Mouse (Mus musculus): ENCODE data around the gene Dppa1. TPM values are rescaled to one million over a fixed set of nuclear protein-coding genes. Genes with fewer than 3 reads are reported as not detected.

Gene Dppa1
- polyA plus RNA-seq, 1 experiment from 2014 or later = not detected

GRCm38 (mm10) chr11:46582741-46583140 lies 46.3 kb downstream of the Dppa1 start:
- Histone ChIP-seq H3K4me3 (ENCODE audit: low read depth, low read length) (no peak overlapping the region), H3K4me1 (replicated peaks; ENCODE audit: control insufficient read depth, insufficient read depth, low read length) (no peaks in the 10 kb centered on the region), H3K9ac (ENCODE audit: low read depth, low read length) (no peak overlapping the region), H3K27ac (ENCODE audit: low read depth, low read length) (no peak overlapping the region), H3K36me3 (ENCODE audit: control insufficient read depth, insufficient read depth) (no peaks in the 10 kb centered on the region), H3K9me3 (ENCODE audit: control insufficient read depth) (no peaks in the 10 kb centered on the region), H3K4me2 (replicated peaks; ENCODE audit: low read depth) (no peak overlapping the region), H3K27me3 (replicated peaks; ENCODE audit: control insufficient read depth, insufficient read depth, low read length) (no peaks in the 10 kb centered on the region)
- TF ChIP-seq CTCF (IDR thresholded peaks at IDR 0.05; ENCODE audit: low read depth) = no peak
- ATAC-seq = no peak
- 56% methylated on average over 5 of the region's 5 CpGs for WGBS

- H3K9ac ChIP-seq (ENCODE audit: low read depth, low read length) = no peak overlapping the region
- ATAC-seq = no peak
- TF ChIP-seq CTCF (IDR thresholded peaks at IDR 0.05; ENCODE audit: low read depth) = no peak
- no peak overlapping the region for H3K4me2 ChIP-seq (replicated peaks; ENCODE audit: low read depth)
- H3K27me3 ChIP-seq (replicated peaks; ENCODE audit: control insufficient read depth, insufficient read depth, low read length) = no peaks in the 10 kb centered on the region
- no peaks in the 10 kb centered on the region for H3K4me1 ChIP-seq (replicated peaks; ENCODE audit: control insufficient read depth, insufficient read depth, low read length)
- no peaks in the 10 kb centered on the region for H3K9me3 ChIP-seq (ENCODE audit: control insufficient read depth)
- no peaks in the 10 kb centered on the region for H3K36me3 ChIP-seq (ENCODE audit: control insufficient read depth, insufficient read depth)
- 66% methylated on average over 3 of the region's 3 CpGs for WGBS
- H3K27ac ChIP-seq (ENCODE audit: low read depth, low read length) = no peak overlapping the region
- H3K4me3 ChIP-seq (ENCODE audit: low read depth, low read length) = no peak overlapping the region
These were observed 48.6 kb downstream of the Dppa1 start for GRCm38 (mm10) chr11:46580428-46580827.

GRCm38 (mm10) chr11:46578771-46579281 lies 50.2 kb downstream of the Dppa1 start:
- no peak for TF ChIP-seq CTCF (IDR thresholded peaks at IDR 0.05; ENCODE audit: low read depth)
- H3K27ac ChIP-seq (ENCODE audit: low read depth, low read length) = no peak overlapping the region
- H3K4me3 ChIP-seq (ENCODE audit: low read depth, low read length) = no peak overlapping the region
- no peaks in the 10 kb centered on the region for H3K9me3 ChIP-seq (ENCODE audit: control insufficient read depth)
- no peaks in the 10 kb centered on the region for H3K27me3 ChIP-seq (replicated peaks; ENCODE audit: control insufficient read depth, insufficient read depth, low read length)
- ATAC-seq = no peak
- H3K36me3 ChIP-seq (ENCODE audit: control insufficient read depth, insufficient read depth) = no peaks in the 10 kb centered on the region
- H3K4me1 ChIP-seq (replicated peaks; ENCODE audit: control insufficient read depth, insufficient read depth, low read length) = no peaks in the 10 kb centered on the region
- no peak overlapping the region for H3K4me2 ChIP-seq (replicated peaks; ENCODE audit: low read depth)
- H3K9ac ChIP-seq (ENCODE audit: low read depth, low read length) = no peak overlapping the region; the same call in 1 of the 2 replicates
- 58% methylated on average over 5 of the region's 5 CpGs for WGBS

GRCm38 (mm10) chr11:46571327-46571726 lies 57.7 kb downstream of the Dppa1 start, which contains the start of gene BC053393:
Gene BC053393 (plus strand): TSS chr11:46571536.
- 48% methylated on average over 1 of the region's 1 CpGs for WGBS
- no peak within 1 kb of the TSS for H3K4me2 ChIP-seq (replicated peaks; ENCODE audit: low read depth)
- H3K9me3 ChIP-seq (ENCODE audit: control insufficient read depth) = no peaks in the 10 kb centered on the region
- no peak for TF ChIP-seq CTCF (IDR thresholded peaks at IDR 0.05; ENCODE audit: low read depth)
- no peak within 1 kb of the TSS for H3K9ac ChIP-seq (ENCODE audit: low read depth, low read length)
- H3K4me3 ChIP-seq (ENCODE audit: low read depth, low read length) = no peak within 1 kb of the TSS
- H3K27ac ChIP-seq (ENCODE audit: low read depth, low read length) = no peak within 1 kb of the TSS
- H3K4me1 ChIP-seq (replicated peaks; ENCODE audit: control insufficient read depth, insufficient read depth, low read length) = no peaks in the 10 kb centered on the region
- no peaks in the 10 kb centered on the region for H3K36me3 ChIP-seq (ENCODE audit: control insufficient read depth, insufficient read depth)
- ATAC-seq = no peak
- H3K27me3 ChIP-seq (replicated peaks; ENCODE audit: control insufficient read depth, insufficient read depth, low read length) = no peaks in the 10 kb centered on the region

- no peak for TF ChIP-seq CTCF (IDR thresholded peaks at IDR 0.05; ENCODE audit: low read depth)
- no peak for ATAC-seq
- Histone ChIP-seq H3K36me3 (ENCODE audit: control insufficient read depth, insufficient read depth) (no peaks in the 10 kb centered on the region), H3K9ac (ENCODE audit: low read depth, low read length) (no peak overlapping the region), H3K9me3 (ENCODE audit: control insufficient read depth) (no peaks in the 10 kb centered on the region), H3K4me3 (ENCODE audit: low read depth, low read length) (no peak overlapping the region), H3K27me3 (replicated peaks; ENCODE audit: control insufficient read depth, insufficient read depth, low read length) (no peaks in the 10 kb centered on the region), H3K4me2 (replicated peaks; ENCODE audit: low read depth) (no peak overlapping the region), H3K4me1 (replicated peaks; ENCODE audit: control insufficient read depth, insufficient read depth, low read length) (no peaks in the 10 kb centered on the region), H3K27ac (ENCODE audit: low read depth, low read length) (no peak overlapping the region)
- WGBS = 75% methylated on average over 1 of the region's 1 CpGs
These were observed 60.0 kb downstream of the Dppa1 start for GRCm38 (mm10) chr11:46569107-46569506.

- no peak overlapping the region for H3K4me3 ChIP-seq (ENCODE audit: low read depth, low read length)
- no peak for ATAC-seq
- no peaks in the 10 kb centered on the region for H3K27me3 ChIP-seq (replicated peaks; ENCODE audit: control insufficient read depth, insufficient read depth, low read length)
- no peak overlapping the region for H3K9ac ChIP-seq (ENCODE audit: low read depth, low read length)
- H3K4me2 ChIP-seq (replicated peaks; ENCODE audit: low read depth) = no peak overlapping the region
- no peaks in the 10 kb centered on the region for H3K36me3 ChIP-seq (ENCODE audit: control insufficient read depth, insufficient read depth)
- no peak for TF ChIP-seq CTCF (IDR thresholded peaks at IDR 0.05; ENCODE audit: low read depth)
- H3K27ac ChIP-seq (ENCODE audit: low read depth, low read length) = no peak overlapping the region
- 88% methylated on average over 2 of the region's 2 CpGs for WGBS
- no peaks in the 10 kb centered on the region for H3K4me1 ChIP-seq (replicated peaks; ENCODE audit: control insufficient read depth, insufficient read depth, low read length)
- no peaks in the 10 kb centered on the region for H3K9me3 ChIP-seq (ENCODE audit: control insufficient read depth)
These were observed 63.1 kb downstream of the Dppa1 start for GRCm38 (mm10) chr11:46565967-46566366.

- no peak overlapping the region for H3K27ac ChIP-seq (ENCODE audit: low read depth, low read length)
- H3K9ac ChIP-seq (ENCODE audit: low read depth, low read length) = no peak overlapping the region
- H3K9me3 ChIP-seq (ENCODE audit: control insufficient read depth) = no peaks in the 10 kb centered on the region
- H3K4me2 ChIP-seq (replicated peaks; ENCODE audit: low read depth) = no peak overlapping the region
- H3K4me1 ChIP-seq (replicated peaks; ENCODE audit: control insufficient read depth, insufficient read depth, low read length) = no peaks in the 10 kb centered on the region
- no peak overlapping the region for H3K4me3 ChIP-seq (ENCODE audit: low read depth, low read length)
- 36% methylated on average over 1 of the region's 1 CpGs for WGBS
- no peak for ATAC-seq
- H3K27me3 ChIP-seq (replicated peaks; ENCODE audit: control insufficient read depth, insufficient read depth, low read length) = no peaks in the 10 kb centered on the region
- H3K36me3 ChIP-seq (ENCODE audit: control insufficient read depth, insufficient read depth) = no peaks in the 10 kb centered on the region
- no peak for TF ChIP-seq CTCF (IDR thresholded peaks at IDR 0.05; ENCODE audit: low read depth)
These were observed 64.4 kb downstream of the Dppa1 start for GRCm38 (mm10) chr11:46564671-46565070.

Measured in intestine, postnatal 0 days (tissue).